Mouse (Mus musculus): ENCODE data around the gene Sap18b. TPM values are rescaled to one million over a fixed set of nuclear protein-coding genes. Genes with fewer than 3 reads are reported as not detected.

Sap18b gene
- total and polyA plus RNA-seq, 3 experiments, result 48.8 to 92.9 (median 77.6) TPM

DNA sequence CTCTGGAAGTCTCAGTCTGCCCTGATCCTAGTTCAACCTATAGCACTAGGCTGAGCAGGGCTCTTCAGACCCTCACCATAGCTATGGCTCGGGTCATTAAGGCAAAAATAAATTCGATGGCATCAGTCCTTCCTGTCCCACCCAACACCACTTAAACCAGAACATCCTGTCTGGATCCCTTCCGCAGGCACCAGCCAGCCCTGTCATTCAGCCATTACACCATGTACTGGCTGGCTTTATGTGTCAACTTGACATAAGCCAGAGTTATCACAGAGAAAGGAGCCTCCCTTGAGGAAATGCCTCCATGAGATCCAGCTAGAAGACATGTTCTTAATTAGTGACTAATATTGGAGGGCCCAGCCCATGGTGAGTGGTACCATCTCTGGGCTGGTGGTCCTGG is 2.4 kb upstream of the Sap18b start:
- Histone ChIP-seq H3K79me2 (replicated peaks; ENCODE audit: control insufficient read depth, insufficient read depth, low read length) (no peaks in the 10 kb centered on the region), H3K4me1 (ENCODE audit: control insufficient read depth, insufficient read depth, low read length) (no peaks in the 10 kb centered on the region; the same call in 1 of the 2 replicates), H3K4me3 (no peak overlapping the region), H3K9ac (ENCODE audit: low read depth, low read length) (no peak overlapping the region), H3K27ac (no peak overlapping the region), H3K27me3 (ENCODE audit: control insufficient read depth, insufficient read depth, low read length) (no peaks in the 10 kb centered on the region), H3K36me3 (ENCODE audit: control insufficient read depth, insufficient read depth, low read length) (no peaks in the 10 kb centered on the region)
- 14% methylated on average over 3 of the region's 3 CpGs for WGBS
- peak in 1 of 2 experiments; percentile 21 for DNase-seq
- TF ChIP-seq EP300 (IDR thresholded peaks at IDR 0.05; ENCODE audit: insufficient read depth, low read depth, low read length), result peak; percentile 41; the same call in 1 of the 2 replicates
- no peak for TF ChIP-seq POLR2A (IDR thresholded peaks at IDR 0.05; ENCODE audit: insufficient read depth, low read depth, low read length)
- intact Hi-C loops (cut with DNase I), result no loop called here

DNA sequence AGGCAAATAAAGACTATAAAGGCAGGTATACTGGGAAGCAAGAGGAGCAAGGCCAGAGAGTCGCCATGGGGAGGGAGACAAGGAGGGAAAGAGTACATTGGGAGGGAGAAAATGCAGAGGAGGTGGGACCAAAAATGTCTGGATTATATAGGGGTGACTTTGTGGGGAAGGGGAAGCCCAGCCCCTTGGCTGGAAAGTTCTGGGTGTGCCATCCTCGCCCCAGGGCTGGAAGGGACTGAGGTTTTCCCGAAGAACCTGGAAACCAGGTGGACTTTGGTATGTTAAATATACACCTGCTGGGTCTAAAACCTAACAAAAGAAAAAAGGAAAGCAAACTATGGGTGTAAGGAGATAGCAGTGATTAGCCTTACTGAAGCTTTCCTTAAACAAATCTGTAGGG is 5.0 kb downstream of the Sap18b start:
- 83% methylated on average over 3 of the region's 3 CpGs for WGBS
- intact Hi-C loops (cut with DNase I), result loop anchor here (2.0 to 5.0 kb wide), 3 partner anchors 47 to 228 kb away; no protein-coding TSS in a partner anchor
- no peak for DNase-seq
- no peaks in the 10 kb centered on the region for H3K79me2 ChIP-seq (replicated peaks; ENCODE audit: control insufficient read depth, insufficient read depth, low read length)
- H3K9ac ChIP-seq (ENCODE audit: low read depth, low read length), result no peak overlapping the region
- no peak overlapping the region for H3K27ac ChIP-seq
- no peaks in the 10 kb centered on the region for H3K27me3 ChIP-seq (ENCODE audit: control insufficient read depth, insufficient read depth, low read length)
- TF ChIP-seq EP300 (IDR thresholded peaks at IDR 0.05; ENCODE audit: insufficient read depth, low read depth, low read length) (no peak), POLR2A (IDR thresholded peaks at IDR 0.05; ENCODE audit: insufficient read depth, low read depth, low read length) (no peak), CTCF (IDR thresholded peaks at IDR 0.05) (no peak)
- no peaks in the 10 kb centered on the region for H3K36me3 ChIP-seq (ENCODE audit: control insufficient read depth, insufficient read depth, low read length)
- peaks cover 1% of the 10 kb centered on the region; the same call in 1 of the 2 replicates for H3K4me1 ChIP-seq (ENCODE audit: control insufficient read depth, insufficient read depth, low read length)
- no peak overlapping the region for H3K4me3 ChIP-seq

DNA sequence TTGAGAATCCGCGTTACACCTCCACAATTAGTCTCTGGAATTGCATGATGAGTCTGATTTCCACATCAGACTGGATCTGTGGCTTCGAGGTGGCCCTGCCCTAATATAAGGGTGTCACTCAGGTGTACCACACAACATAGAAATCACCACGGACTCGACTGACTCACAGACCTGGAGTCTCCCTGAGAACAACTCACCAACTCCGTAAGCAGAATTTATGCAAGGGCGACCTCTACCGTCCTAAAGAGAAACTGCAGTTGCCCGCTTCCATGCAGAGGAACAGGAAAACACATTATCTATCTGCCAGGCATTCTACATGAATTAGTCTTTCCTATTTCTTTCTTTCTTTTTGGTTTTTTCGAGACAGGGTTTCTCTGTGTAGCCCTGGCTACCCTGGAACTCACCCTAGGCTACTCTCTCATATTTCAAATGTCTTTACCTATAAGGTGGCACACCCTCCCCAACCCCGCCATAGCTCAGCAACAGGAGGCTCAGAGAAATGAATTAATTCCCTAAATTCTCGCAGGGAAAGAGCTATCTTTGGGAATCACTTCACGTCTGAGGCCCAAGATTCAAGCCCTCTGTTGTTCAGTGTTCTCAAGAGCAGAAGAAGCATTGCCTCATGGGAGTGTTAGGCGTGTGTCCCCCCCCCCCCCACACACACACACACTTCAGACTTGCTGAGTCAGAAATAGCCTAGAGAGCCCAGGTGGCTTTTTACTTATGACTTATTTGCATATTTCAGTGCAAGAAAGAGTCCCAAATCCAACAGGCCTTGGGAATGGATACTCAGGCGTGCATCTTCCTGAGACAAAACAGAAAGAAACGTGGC is 7.7 kb downstream of the Sap18b start:
- H3K4me3 ChIP-seq, result no peak overlapping the region
- no peak overlapping the region for H3K9ac ChIP-seq (ENCODE audit: low read depth, low read length)
- DNase-seq, result peak; percentile 80 to 88
- intact Hi-C loops (cut with DNase I), result loop anchor here (1.0 to 5.0 kb wide), 4 partner anchors 70 to 231 kb away; no protein-coding TSS in a partner anchor
- no peaks in the 10 kb centered on the region for H3K79me2 ChIP-seq (replicated peaks; ENCODE audit: control insufficient read depth, insufficient read depth, low read length)
- TF ChIP-seq POLR2A (IDR thresholded peaks at IDR 0.05; ENCODE audit: insufficient read depth, low read depth, low read length), result no peak
- TF ChIP-seq CTCF (IDR thresholded peaks at IDR 0.05), result no peak; the same call in 1 of the 2 replicates
- peak; percentile 81 for TF ChIP-seq EP300 (IDR thresholded peaks at IDR 0.05; ENCODE audit: insufficient read depth, low read depth, low read length)
- H3K4me1 ChIP-seq (ENCODE audit: control insufficient read depth, insufficient read depth, low read length), result peaks cover 1% of the 10 kb centered on the region; the same call in 1 of the 2 replicates
- 19% methylated on average over 16 of the region's 16 CpGs for WGBS
- no peaks in the 10 kb centered on the region for H3K36me3 ChIP-seq (ENCODE audit: control insufficient read depth, insufficient read depth, low read length)
- no peaks in the 10 kb centered on the region for H3K27me3 ChIP-seq (ENCODE audit: control insufficient read depth, insufficient read depth, low read length)
- H3K27ac ChIP-seq, result no peak overlapping the region

DNA sequence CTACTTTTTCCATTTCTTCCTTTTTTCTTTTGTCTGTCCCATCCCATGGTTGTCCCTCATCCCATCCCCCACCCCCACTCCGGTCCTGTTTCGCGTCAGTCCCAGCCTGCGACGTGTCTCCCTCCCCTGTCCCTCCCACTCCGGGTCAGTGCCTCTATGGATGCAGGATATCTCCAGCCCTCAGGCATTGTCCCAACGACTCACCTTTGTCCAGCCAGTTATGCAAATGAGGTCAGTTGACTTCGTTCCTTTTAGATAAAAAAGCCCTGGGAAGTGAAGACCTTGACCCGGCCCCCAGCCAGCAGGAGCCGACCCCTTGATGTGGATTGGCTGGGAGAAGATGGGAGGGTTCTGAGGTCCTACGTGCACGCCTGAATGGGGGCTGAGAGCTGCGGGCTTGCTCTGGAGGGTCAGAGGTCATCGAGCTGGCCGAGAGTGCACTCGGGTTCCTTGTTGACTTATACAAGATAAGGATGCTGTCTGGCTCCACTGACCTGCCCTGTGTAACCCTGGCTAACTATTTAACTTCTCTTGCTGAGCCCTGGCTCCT is 8.4 kb downstream of the Sap18b start:
- Histone ChIP-seq H3K27ac (no peak overlapping the region), H3K79me2 (replicated peaks; ENCODE audit: control insufficient read depth, insufficient read depth, low read length) (no peaks in the 10 kb centered on the region), H3K27me3 (ENCODE audit: control insufficient read depth, insufficient read depth, low read length) (no peaks in the 10 kb centered on the region), H3K9ac (ENCODE audit: low read depth, low read length) (no peak overlapping the region), H3K36me3 (ENCODE audit: control insufficient read depth, insufficient read depth, low read length) (no peaks in the 10 kb centered on the region), H3K4me1 (ENCODE audit: control insufficient read depth, insufficient read depth, low read length) (peaks cover 1% of the 10 kb centered on the region; the same call in 1 of the 2 replicates), H3K4me3 (no peak overlapping the region)
- DNase-seq, result no peak
- TF ChIP-seq POLR2A (IDR thresholded peaks at IDR 0.05; ENCODE audit: insufficient read depth, low read depth, low read length) (no peak), CTCF (IDR thresholded peaks at IDR 0.05) (no peak), EP300 (IDR thresholded peaks at IDR 0.05; ENCODE audit: insufficient read depth, low read depth, low read length) (no peak)
- 4% methylated on average over 16 of the region's 16 CpGs for WGBS
- intact Hi-C loops (cut with DNase I), result loop anchor here (2.0 to 5.0 kb wide), 3 partner anchors 71 to 231 kb away; no protein-coding TSS in a partner anchor

DNA sequence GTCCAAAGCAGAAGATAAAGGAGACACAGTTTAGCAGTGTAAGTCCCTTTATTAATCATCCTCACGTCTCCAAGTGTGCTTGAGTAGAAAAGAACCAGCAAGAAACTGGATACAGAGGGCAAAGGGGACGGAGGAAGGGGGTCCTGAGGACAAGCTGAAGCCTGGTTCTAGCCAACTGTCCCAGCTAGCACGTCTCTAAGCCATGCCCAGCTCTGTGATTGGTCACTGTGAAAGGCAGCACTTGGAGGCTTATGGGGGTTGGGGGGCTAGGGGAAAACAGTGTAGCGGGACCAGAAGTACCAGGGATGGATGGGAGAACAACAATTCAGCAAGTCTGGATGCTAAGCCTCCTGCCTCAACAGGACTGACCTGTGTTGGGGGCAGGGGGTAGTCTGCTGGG is 10.7 kb downstream of the Sap18b start:
- WGBS, result 81% methylated on average over 4 of the region's 4 CpGs
- Histone ChIP-seq H3K9ac (ENCODE audit: low read depth, low read length) (no peak overlapping the region), H3K27me3 (ENCODE audit: control insufficient read depth, insufficient read depth, low read length) (no peaks in the 10 kb centered on the region), H3K79me2 (replicated peaks; ENCODE audit: control insufficient read depth, insufficient read depth, low read length) (no peaks in the 10 kb centered on the region), H3K27ac (no peak overlapping the region), H3K4me3 (no peak overlapping the region), H3K4me1 (ENCODE audit: control insufficient read depth, insufficient read depth, low read length) (peaks cover 1% of the 10 kb centered on the region; the same call in 1 of the 2 replicates), H3K36me3 (ENCODE audit: control insufficient read depth, insufficient read depth, low read length) (no peaks in the 10 kb centered on the region)
- DNase-seq, result no peak
- no peak for TF ChIP-seq CTCF (IDR thresholded peaks at IDR 0.05)
- no peak for TF ChIP-seq POLR2A (IDR thresholded peaks at IDR 0.05; ENCODE audit: insufficient read depth, low read depth, low read length)
- no peak for TF ChIP-seq EP300 (IDR thresholded peaks at IDR 0.05; ENCODE audit: insufficient read depth, low read depth, low read length)
- intact Hi-C loops (cut with DNase I), result no loop called here

DNA sequence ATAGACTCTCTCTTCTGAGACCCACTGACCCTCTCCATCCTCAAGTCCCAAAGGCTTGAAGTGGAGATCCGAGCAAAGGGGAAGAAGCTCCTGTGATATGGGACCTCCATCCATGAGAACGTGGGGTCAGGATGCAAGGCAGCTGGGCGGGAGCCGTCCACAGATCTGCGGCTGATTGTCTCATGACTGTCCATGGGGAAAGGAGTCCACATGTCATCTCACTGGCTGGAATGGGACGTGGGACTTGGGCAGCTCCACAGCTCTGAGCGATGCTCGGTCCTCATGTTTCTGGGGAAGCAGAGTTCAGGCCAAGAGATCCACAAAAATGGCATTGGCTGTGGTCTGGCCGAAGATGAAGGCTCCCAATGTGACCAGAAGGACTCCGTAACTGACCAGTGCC is 12.1 kb downstream of the Sap18b start:
- DNase-seq, result no peak
- H3K9ac ChIP-seq (ENCODE audit: low read depth, low read length), result no peak overlapping the region
- intact Hi-C loops (cut with DNase I), result no loop called here
- no peaks in the 10 kb centered on the region for H3K27me3 ChIP-seq (ENCODE audit: control insufficient read depth, insufficient read depth, low read length)
- no peaks in the 10 kb centered on the region for H3K36me3 ChIP-seq (ENCODE audit: control insufficient read depth, insufficient read depth, low read length)
- peaks cover 1% of the 10 kb centered on the region; the same call in 1 of the 2 replicates for H3K4me1 ChIP-seq (ENCODE audit: control insufficient read depth, insufficient read depth, low read length)
- TF ChIP-seq EP300 (IDR thresholded peaks at IDR 0.05; ENCODE audit: insufficient read depth, low read depth, low read length) (no peak), POLR2A (IDR thresholded peaks at IDR 0.05; ENCODE audit: insufficient read depth, low read depth, low read length) (no peak), CTCF (IDR thresholded peaks at IDR 0.05) (no peak)
- 84% methylated on average over 10 of the region's 10 CpGs for WGBS
- no peak overlapping the region for H3K27ac ChIP-seq
- H3K79me2 ChIP-seq (replicated peaks; ENCODE audit: control insufficient read depth, insufficient read depth, low read length), result no peaks in the 10 kb centered on the region
- H3K4me3 ChIP-seq, result no peak overlapping the region

Data from heart, adult 2 months (tissue).